9 mouse cellular contexts compared by ENCODE assay signal in the genomic region with DNA sequence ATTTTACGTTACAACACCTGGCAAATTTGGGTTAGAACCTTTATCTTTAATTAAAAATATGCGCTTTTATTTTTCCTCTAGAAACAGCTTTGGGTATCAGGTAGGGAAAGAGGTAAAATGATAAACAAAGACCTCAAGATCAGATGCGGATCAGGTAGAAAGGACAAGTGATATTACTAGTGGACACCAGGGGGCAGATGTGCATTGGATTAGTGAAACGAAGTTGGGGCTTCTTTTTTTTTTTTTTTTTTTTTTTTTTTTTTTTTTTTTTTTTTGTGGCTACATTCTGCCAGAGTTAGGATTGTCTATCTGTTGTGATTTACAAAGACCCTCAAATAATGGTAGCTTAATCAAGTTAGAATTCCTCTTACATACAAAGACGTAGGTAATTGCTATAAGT.
DNase-seq lines count a peak whose midpoint lies in the region; ATAC-seq and TF ChIP-seq lines count a peak whose summit lies in the region.
"Had no signal": no experiment of that assay in that cellular context is flagged by ENCODE, and none has a peak within 500 bp of the region (broad histone marks: within the 10 kb centered on the region; RNA-seq: fewer than 3 reads in every experiment).

No protein-coding gene starts in this region.

- no peaks in the 10 kb centered on the region for H3K4me1 ChIP-seq in kidney, postnatal 0 days (replicated peaks; ENCODE audit: insufficient read depth, low read length)
- no peaks in the 10 kb centered on the region for H3K4me1 ChIP-seq in kidney, embryonic 15.5 days
- no peaks in the 10 kb centered on the region for H3K4me1 ChIP-seq in embryonic facial prominence, embryonic 10.5 days

- no peaks in the 10 kb centered on the region for H3K9me3 ChIP-seq in kidney, postnatal 0 days (replicated peaks; ENCODE audit: low read length)
- H3K9me3 ChIP-seq in kidney, embryonic 15.5 days (replicated peaks): no peaks in the 10 kb centered on the region
- no peaks in the 10 kb centered on the region for H3K9me3 ChIP-seq in embryonic facial prominence, embryonic 10.5 days
- H3K9me3 ChIP-seq: limb, embryonic 13.5 days had no signal

- H3K36me3 ChIP-seq in kidney, postnatal 0 days (ENCODE audit: insufficient read depth, low read length): no peaks in the 10 kb centered on the region
- H3K36me3 ChIP-seq in kidney, embryonic 15.5 days: no peaks in the 10 kb centered on the region
- H3K36me3 ChIP-seq in embryonic facial prominence, embryonic 10.5 days (replicated peaks): no peaks in the 10 kb centered on the region
- H3K36me3 ChIP-seq: limb, embryonic 13.5 days had no signal

- ATAC-seq in CD4-positive, CD25-positive, alpha-beta regulatory T cell, adult 4 months: no peak
- no peak for ATAC-seq in kidney, postnatal 0 days (replicated peaks; ENCODE audit: low FRiP score, low read depth)
- ATAC-seq in kidney, embryonic 15.5 days (replicated peaks; ENCODE audit: low FRiP score): no peak

- H3K4me2 ChIP-seq in kidney, postnatal 0 days (ENCODE audit: low read length): no peak overlapping the region
- no peak overlapping the region for H3K4me2 ChIP-seq in kidney, embryonic 15.5 days
- H3K4me2 ChIP-seq: limb, embryonic 13.5 days had no signal

- H3K27me3 ChIP-seq in kidney, postnatal 0 days (ENCODE audit: insufficient read depth, low read length): no peaks in the 10 kb centered on the region
- no peaks in the 10 kb centered on the region for H3K27me3 ChIP-seq in kidney, embryonic 15.5 days
- H3K27me3 ChIP-seq in embryonic facial prominence, embryonic 10.5 days (replicated peaks; ENCODE audit: low read depth, poor library complexity, severe bottlenecking): no peaks in the 10 kb centered on the region
- H3K27me3 ChIP-seq: limb, embryonic 13.5 days had no signal

- peak; percentile 42 for DNase-seq in CD4-positive, CD25-positive, alpha-beta regulatory T cell, adult 2 months (ENCODE audit: low read depth, low spot score)
- peak; percentile 82 for DNase-seq in kidney, postnatal 0 days (ENCODE audit: low spot score)
- peak; percentile 34 for DNase-seq in A20 (ENCODE audit: low read depth, low spot score)
- DNase-seq in embryonic facial prominence, embryonic 10.5 days (ENCODE audit: low spot score): peak; percentile 28
- DNase-seq in retina, postnatal 1 day: peak; percentile 50
- DNase-seq in gastrocnemius, adult 18-20 months (ENCODE audit: low spot score): no peak

- H3K4me3 ChIP-seq in kidney, postnatal 0 days (replicated peaks; ENCODE audit: low read depth, low read length): no peak overlapping the region
- H3K4me3 ChIP-seq in kidney, embryonic 15.5 days (replicated peaks): no peak overlapping the region
- H3K4me3 ChIP-seq in embryonic facial prominence, embryonic 10.5 days: no peak overlapping the region
- H3K4me3 ChIP-seq: limb, embryonic 13.5 days had no signal

- no peak overlapping the region for H3K27ac ChIP-seq in kidney, postnatal 0 days
- no peak overlapping the region for H3K27ac ChIP-seq in kidney, embryonic 15.5 days
- no peak overlapping the region for H3K27ac ChIP-seq in embryonic facial prominence, embryonic 10.5 days (replicated peaks)
- H3K27ac ChIP-seq: limb, embryonic 13.5 days had no signal

- no peak overlapping the region for H3K9ac ChIP-seq in kidney, postnatal 0 days (ENCODE audit: low read depth, low read length)
- no peak overlapping the region for H3K9ac ChIP-seq in kidney, embryonic 15.5 days
- H3K9ac ChIP-seq: limb, embryonic 13.5 days had no signal

- 34% methylated on average over 5 of the region's 5 CpGs for WGBS in kidney, postnatal 0 days
- 37% methylated on average over 5 of the region's 5 CpGs for WGBS in kidney, embryonic 15.5 days
- WGBS in embryonic facial prominence, embryonic 10.5 days: 32% methylated on average over 5 of the region's 5 CpGs

- TF ChIP-seq CTCF in kidney, postnatal 0 days (IDR thresholded peaks at IDR 0.05; ENCODE audit: low read depth): peak; percentile 77
